ENCODE assay signal across 9 mouse cellular contexts in the genomic region with DNA sequence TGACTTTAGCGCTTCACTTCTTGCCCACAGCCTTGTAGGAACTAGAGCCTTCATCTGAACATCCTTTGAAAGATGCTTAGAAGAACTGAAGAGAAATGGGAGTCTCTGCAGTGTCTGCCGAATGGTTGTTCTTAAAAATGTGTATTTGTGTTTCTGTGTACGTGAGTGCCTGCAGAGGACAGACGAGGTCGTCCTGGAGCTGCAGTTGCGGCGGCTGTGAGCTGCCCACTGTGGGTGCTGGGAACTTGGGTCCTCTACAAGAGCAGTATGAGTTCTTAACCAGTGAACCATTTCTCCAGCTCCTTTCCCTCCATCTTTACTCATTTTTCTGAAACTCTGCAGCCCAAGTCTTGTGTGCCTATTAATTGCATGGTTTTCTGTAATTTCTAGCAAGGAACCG. TPM values are rescaled to one million over a fixed set of nuclear protein-coding genes. Genes with fewer than 3 reads are reported as not detected.
DNase-seq lines count a peak whose midpoint lies in the region; ATAC-seq and TF ChIP-seq lines count a peak whose summit lies in the region.
"Had no signal": no experiment of that assay in that cellular context is flagged by ENCODE, and none has a peak within 500 bp of the region (broad histone marks: within the 10 kb centered on the region; RNA-seq: fewer than 3 reads in every experiment).

No protein-coding gene starts in this region.

- peak overlapping the region; percentile 81 for H3K4me3 ChIP-seq in cerebellum, adult 2 months (replicated peaks; ENCODE audit: insufficient read depth, low read depth, low read length)
- H3K4me3 ChIP-seq in thymus, adult 2 months (ENCODE audit: control insufficient read depth, insufficient read depth, low read length), result peak overlapping the region; percentile 97
- peak overlapping the region; percentile 86 for H3K4me3 ChIP-seq in intestine, postnatal 0 days (ENCODE audit: low read depth, low read length)
- H3K4me3 ChIP-seq in midbrain, embryonic 13.5 days (replicated peaks), result peak overlapping the region; percentile 87

- H3K4me2 ChIP-seq in intestine, postnatal 0 days (replicated peaks; ENCODE audit: low read depth), result peak overlapping the region; percentile 94
- H3K4me2 ChIP-seq in midbrain, embryonic 13.5 days (replicated peaks), result peak overlapping the region; percentile 67

- TF ChIP-seq POLR2A in cerebellum, adult 2 months (IDR thresholded peaks at IDR 0.05; ENCODE audit: borderline replicate concordance, insufficient read depth, low read length), result no peak
- TF ChIP-seq POLR2A in thymus, adult 2 months (IDR thresholded peaks at IDR 0.05; ENCODE audit: control insufficient read depth, extremely low read depth, insufficient read depth, low read length, poor library complexity), result no peak

- 23% methylated on average over 8 of the region's 8 CpGs for WGBS in cerebellum, adult 2 months
- 23% methylated on average over 8 of the region's 8 CpGs for WGBS in thymus, adult 2 months
- 39% methylated on average over 8 of the region's 8 CpGs for WGBS in intestine, postnatal 0 days
- WGBS in midbrain, embryonic 13.5 days, result 50% methylated on average over 8 of the region's 8 CpGs

- H3K27me3 ChIP-seq in cerebellum, adult 2 months (ENCODE audit: control insufficient read depth, insufficient read depth, low read length), result no peaks in the 10 kb centered on the region
- H3K27me3 ChIP-seq in thymus, adult 2 months (ENCODE audit: control insufficient read depth, insufficient read depth, low read length), result no peaks in the 10 kb centered on the region
- H3K27me3 ChIP-seq in intestine, postnatal 0 days (replicated peaks; ENCODE audit: control insufficient read depth, insufficient read depth, low read length), result no peaks in the 10 kb centered on the region
- no peaks in the 10 kb centered on the region for H3K27me3 ChIP-seq in midbrain, embryonic 13.5 days

- DNase-seq in cerebellum, adult 2 months, result peak in 1 of 2 experiments; percentile 38
- DNase-seq in cerebellum, postnatal 14 days, result no peak
- no peak for DNase-seq in thymus, adult 2 months
- no peak for DNase-seq in thymus, postnatal 0 days (ENCODE audit: low spot score)
- no peak for DNase-seq in left cerebral cortex, adult 11 months (ENCODE audit: low spot score)
- DNase-seq in adrenal gland, postnatal 10 days, result no peak

- H3K4me1 ChIP-seq in cerebellum, adult 2 months (ENCODE audit: control insufficient read depth, insufficient read depth, low read length), result peaks cover 5% of the 10 kb centered on the region; the same call in 1 of the 2 replicates
- H3K4me1 ChIP-seq in thymus, adult 2 months (replicated peaks; ENCODE audit: control insufficient read depth, insufficient read depth, low read length), result peaks cover 12% of the 10 kb centered on the region
- H3K4me1 ChIP-seq in intestine, postnatal 0 days (replicated peaks; ENCODE audit: control insufficient read depth, insufficient read depth, low read length), result no peaks in the 10 kb centered on the region
- peaks cover 21% of the 10 kb centered on the region for H3K4me1 ChIP-seq in midbrain, embryonic 13.5 days (replicated peaks)

- peak overlapping the region; percentile 91 for H3K9ac ChIP-seq in intestine, postnatal 0 days (ENCODE audit: low read depth, low read length)
- peak overlapping the region; percentile 95 for H3K9ac ChIP-seq in midbrain, embryonic 13.5 days (replicated peaks)

- ATAC-seq in intestine, postnatal 0 days, result peak; percentile 9; the same call in 1 of the 2 replicates
- no peak; the same call in 1 of the 2 replicates for ATAC-seq in midbrain, embryonic 13.5 days

- no peak for TF ChIP-seq CTCF in cerebellum, adult 2 months (IDR thresholded peaks at IDR 0.05; ENCODE audit: borderline replicate concordance, insufficient read depth, low read depth, low read length)
- TF ChIP-seq CTCF in thymus, adult 2 months (IDR thresholded peaks at IDR 0.05; ENCODE audit: borderline replicate concordance, control insufficient read depth, extremely low read depth, insufficient read depth, low read length, poor library complexity), result no peak
- no peak for TF ChIP-seq CTCF in intestine, postnatal 0 days (IDR thresholded peaks at IDR 0.05; ENCODE audit: low read depth)

- no peaks in the 10 kb centered on the region for H3K9me3 ChIP-seq in intestine, postnatal 0 days (ENCODE audit: control insufficient read depth)
- no peaks in the 10 kb centered on the region; the same call in 1 of the 2 replicates for H3K9me3 ChIP-seq in midbrain, embryonic 13.5 days

- H3K36me3 ChIP-seq in thymus, adult 2 months (ENCODE audit: control insufficient read depth, insufficient read depth, low read length), result no peaks in the 10 kb centered on the region
- no peaks in the 10 kb centered on the region for H3K36me3 ChIP-seq in intestine, postnatal 0 days (ENCODE audit: control insufficient read depth, insufficient read depth)
- no peaks in the 10 kb centered on the region for H3K36me3 ChIP-seq in midbrain, embryonic 13.5 days

- peak overlapping the region; percentile 54 for H3K27ac ChIP-seq in cerebellum, adult 2 months (ENCODE audit: insufficient read depth, low read length)
- H3K27ac ChIP-seq in thymus, adult 2 months (ENCODE audit: control insufficient read depth, insufficient read depth, low read length), result no peak overlapping the region
- no peak overlapping the region for H3K27ac ChIP-seq in intestine, postnatal 0 days (ENCODE audit: low read depth, low read length)
- peak overlapping the region; percentile 63 for H3K27ac ChIP-seq in midbrain, embryonic 13.5 days

RNA-seq across cellular contexts. Expression of a gene that starts 0.5 kb away (rescaled TPM):
- 16.3 and 16.9 TPM in 2 replicates for polyA plus RNA-seq in cerebellum, adult 2 months (2012; rRNA removed)
- 3.0 and 4.3 TPM in 2 replicates for polyA plus RNA-seq in thymus, adult 2 months (2012; rRNA removed)
- 45.6 and 46.8 TPM in 2 replicates for polyA plus RNA-seq in thymus, postnatal 0 days (2015; fragmentation: Nextera tagmentation; extraction: Ambion mirVana)
- 59.9 and 64.2 TPM in 2 replicates for polyA plus RNA-seq in intestine, postnatal 0 days (2015; fragmentation: Nextera tagmentation; extraction: Ambion mirVana)
- polyA plus RNA-seq in midbrain, embryonic 13.5 days (2015; fragmentation: Nextera tagmentation; extraction: Ambion mirVana), result 32.8 and 36.5 TPM in 2 replicates
- 10 to 100 TPM; 12.0 to 14.6 TPM for total RNA-seq in adrenal gland, postnatal 10 days (2021)

RNA-seq across cellular contexts. Expression of a gene that starts 0.5 kb away (rescaled TPM):
- 4.7 and 5.9 TPM in 2 replicates for polyA plus RNA-seq in cerebellum, adult 2 months (2012; rRNA removed)
- 0.40 and 0.46 TPM in 2 replicates for polyA plus RNA-seq in thymus, adult 2 months (2012; rRNA removed)
- 0.98 and 1.4 TPM in 2 replicates for polyA plus RNA-seq in thymus, postnatal 0 days (2015; fragmentation: Nextera tagmentation; extraction: Ambion mirVana)
- 1.3 and 1.5 TPM in 2 replicates for polyA plus RNA-seq in intestine, postnatal 0 days (2015; fragmentation: Nextera tagmentation; extraction: Ambion mirVana)
- 6.9 and 7.0 TPM in 2 replicates for polyA plus RNA-seq in midbrain, embryonic 13.5 days (2015; fragmentation: Nextera tagmentation; extraction: Ambion mirVana)
- total RNA-seq in adrenal gland, postnatal 10 days (2021), result 10 to 100 TPM; 13.1 to 20.1 TPM

RNA-seq across cellular contexts. Expression of a gene that starts 52.4 kb away (rescaled TPM):
- polyA plus RNA-seq in cerebellum, adult 2 months (2012; rRNA removed), result not detected in 2 replicates
- not detected in 2 replicates for polyA plus RNA-seq in thymus, adult 2 months (2012; rRNA removed)
- polyA plus RNA-seq in thymus, postnatal 0 days (2015; fragmentation: Nextera tagmentation; extraction: Ambion mirVana), result not detected in 2 replicates
- polyA plus RNA-seq in intestine, postnatal 0 days (2015; fragmentation: Nextera tagmentation; extraction: Ambion mirVana), result not detected in 2 replicates
- polyA plus RNA-seq in midbrain, embryonic 13.5 days (2015; fragmentation: Nextera tagmentation; extraction: Ambion mirVana), result not detected in 2 replicates
- total RNA-seq in adrenal gland, postnatal 10 days (2021), result not detected
- total RNA-seq: heart, postnatal 14 days had no signal

RNA-seq across cellular contexts. Expression of a gene that starts 58.3 kb away (rescaled TPM):
- polyA plus RNA-seq in cerebellum, adult 2 months (2012; rRNA removed), result not detected in 2 replicates
- polyA plus RNA-seq in thymus, adult 2 months (2012; rRNA removed), result 0.11 TPM in 1 of 2 replicates, not detected in the other
- not detected in 2 replicates for polyA plus RNA-seq in thymus, postnatal 0 days (2015; fragmentation: Nextera tagmentation; extraction: Ambion mirVana)
- polyA plus RNA-seq in intestine, postnatal 0 days (2015; fragmentation: Nextera tagmentation; extraction: Ambion mirVana), result not detected in 2 replicates
- polyA plus RNA-seq in midbrain, embryonic 13.5 days (2015; fragmentation: Nextera tagmentation; extraction: Ambion mirVana), result not detected in 2 replicates
- not detected for total RNA-seq in adrenal gland, postnatal 10 days (2021)
- total RNA-seq: heart, postnatal 14 days had no signal

Comparison
In these comparisons a context has a peak if more than half of its experiments do, and no peak if none do; other contexts are left out.
1. H3K27ac ChIP-seq: peak in cerebellum, adult 2 months (single experiment) and midbrain, embryonic 13.5 days (single experiment); none in thymus, adult 2 months (single experiment) and intestine, postnatal 0 days (single experiment).
2. Peak in every context shown above with its lines, with median percentiles within 50 percentile points of each other: H3K4me3 ChIP-seq.